Mouse (Mus musculus) spleen, embryonic (tissue): ENCODE measurements around the gene Ptprt.

Source experiments
- CTCF ChIA-PET: fragments of 350-600 bp; sonication (Branson Sonifier 250); formaldehyde crosslinking; loops from one replicate; lab custom pipeline; 2022; lab: Charles Lee

Ptprt gene

DNA sequence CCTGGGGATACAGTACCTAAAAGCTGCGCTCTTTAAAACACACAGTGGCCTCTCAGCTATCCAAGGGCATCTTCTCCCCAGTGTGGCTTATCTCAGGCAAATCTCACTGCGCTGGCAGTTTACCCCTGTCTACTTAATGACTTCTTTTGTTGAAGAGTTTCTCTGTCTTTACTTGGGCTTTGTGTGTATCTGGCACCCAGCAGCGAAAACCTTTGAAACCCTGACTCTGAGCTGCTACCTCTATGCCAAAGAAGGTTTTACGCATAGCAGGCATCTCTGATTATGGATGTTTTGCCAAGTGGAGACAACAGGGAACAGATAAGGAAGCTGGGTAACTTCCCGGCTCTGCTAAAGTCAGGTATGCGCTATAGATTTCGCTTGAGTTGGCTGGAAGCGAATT lies 956.1 kb downstream of the Ptprt start:
- CTCF ChIA-PET: no interaction called here

DNA sequence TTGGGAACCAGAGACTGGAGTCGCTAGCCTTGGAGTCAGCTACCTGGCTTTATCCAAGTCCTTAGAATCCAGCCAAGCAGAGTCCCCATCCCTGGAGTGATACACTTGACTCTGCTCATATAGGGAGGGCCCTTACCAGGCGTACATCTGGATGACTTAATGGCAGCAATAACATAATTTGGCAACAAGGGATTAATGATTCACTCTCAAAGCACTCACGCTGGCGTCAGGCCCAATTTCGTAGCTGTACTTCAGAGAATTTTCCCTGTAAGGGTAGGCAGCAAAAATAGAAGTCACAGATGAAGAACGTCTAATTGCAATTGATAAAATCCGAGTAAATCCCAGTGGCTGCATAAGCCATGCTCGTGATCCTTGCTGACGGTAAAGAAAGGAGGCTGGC lies 956.5 kb downstream of the Ptprt start:
- CTCF ChIA-PET: no interaction called here

DNA sequence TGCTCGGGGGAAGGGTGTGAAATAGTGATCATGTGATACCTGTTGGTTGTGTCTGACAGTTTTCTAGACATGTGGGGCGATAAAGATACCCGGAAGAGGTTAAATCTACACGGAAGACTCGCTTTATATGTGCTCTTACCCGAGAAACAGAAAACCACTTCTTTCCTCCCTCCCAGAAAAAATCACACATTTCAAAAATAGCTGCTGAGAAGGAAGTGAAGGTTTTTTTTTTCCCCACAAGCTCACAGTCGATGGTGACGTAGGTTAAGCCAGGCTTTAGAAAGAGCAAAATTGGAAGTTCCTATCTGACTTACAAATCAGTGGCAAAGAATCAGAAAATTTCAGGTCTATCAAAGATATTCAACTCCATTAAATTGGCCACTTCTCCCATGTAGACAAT lies 965.1 kb downstream of the Ptprt start:
- CTCF ChIA-PET: no interaction called here

DNA sequence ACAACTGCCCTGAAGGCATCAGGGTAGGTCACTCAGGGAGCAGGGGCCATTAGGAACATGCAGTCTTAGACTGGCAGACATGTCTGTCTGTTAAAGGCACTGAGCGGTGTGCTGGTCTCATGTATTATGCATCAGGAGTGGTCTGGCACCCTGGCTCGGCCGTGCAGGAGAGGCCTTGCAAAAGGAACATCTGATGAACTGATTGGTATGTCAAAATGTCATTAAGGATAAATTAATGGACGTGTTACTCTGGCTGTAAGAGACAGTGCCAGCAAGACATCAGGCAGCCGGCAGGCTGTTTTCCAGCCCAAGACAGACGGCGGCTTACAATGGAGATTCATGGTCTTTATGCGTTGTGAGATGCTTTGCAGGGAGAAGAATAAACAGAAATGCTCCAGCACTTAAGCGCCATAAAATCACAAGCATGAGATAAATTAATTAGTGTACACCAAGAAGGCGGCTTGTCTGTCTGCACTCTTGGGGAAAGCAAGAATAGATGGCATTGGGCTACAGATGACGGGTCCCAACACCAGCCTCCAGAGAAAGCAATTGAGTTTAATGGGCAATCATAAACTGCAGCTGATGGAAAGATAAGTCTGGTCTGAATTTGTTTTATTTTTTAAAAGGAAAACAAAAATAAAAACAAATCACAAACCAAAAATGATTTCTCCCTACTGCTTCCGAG lies 992.5 kb downstream of the Ptprt start:
- CTCF ChIA-PET: no interaction called here

DNA sequence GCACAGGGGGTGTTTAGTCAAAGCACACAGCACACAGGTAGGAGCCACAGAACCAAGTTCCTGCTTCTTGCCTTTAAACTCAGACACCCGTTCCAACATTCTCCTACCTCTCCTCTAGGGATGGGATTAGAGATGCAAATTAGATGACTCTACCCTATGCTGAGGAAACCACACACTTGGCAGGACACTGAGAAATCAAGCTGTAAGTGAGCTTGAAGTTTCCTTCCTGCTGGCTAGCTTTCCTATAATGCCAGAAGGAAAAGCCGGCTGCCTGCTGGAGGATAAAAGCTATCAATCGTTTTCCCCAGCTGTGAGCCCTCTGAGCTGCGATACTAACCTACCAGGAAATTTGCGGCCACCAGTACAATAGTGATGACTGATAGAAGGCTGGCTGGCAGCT lies 999.0 kb downstream of the Ptprt start:
- CTCF ChIA-PET: no interaction called here

DNA sequence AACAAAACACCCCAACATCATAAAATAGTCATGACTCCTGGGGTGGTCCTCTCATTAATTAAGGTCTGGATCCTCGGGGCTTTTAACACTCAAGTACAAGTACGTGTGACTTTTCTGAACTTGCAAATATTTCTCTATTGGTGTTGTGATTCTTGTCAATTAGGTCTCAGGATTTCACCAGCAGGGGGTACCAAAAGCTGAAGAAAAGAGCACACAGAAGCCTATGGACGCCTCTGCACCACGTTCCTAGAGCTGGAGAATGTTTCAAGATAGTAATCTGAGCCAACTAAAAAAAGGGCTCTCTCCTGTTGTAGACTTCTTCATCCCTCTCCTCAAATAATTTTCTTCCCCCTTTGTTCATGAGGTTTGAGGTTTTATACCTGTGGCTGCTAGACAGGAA lies 1000.1 kb downstream of the Ptprt start:
- CTCF ChIA-PET: no interaction called here

DNA sequence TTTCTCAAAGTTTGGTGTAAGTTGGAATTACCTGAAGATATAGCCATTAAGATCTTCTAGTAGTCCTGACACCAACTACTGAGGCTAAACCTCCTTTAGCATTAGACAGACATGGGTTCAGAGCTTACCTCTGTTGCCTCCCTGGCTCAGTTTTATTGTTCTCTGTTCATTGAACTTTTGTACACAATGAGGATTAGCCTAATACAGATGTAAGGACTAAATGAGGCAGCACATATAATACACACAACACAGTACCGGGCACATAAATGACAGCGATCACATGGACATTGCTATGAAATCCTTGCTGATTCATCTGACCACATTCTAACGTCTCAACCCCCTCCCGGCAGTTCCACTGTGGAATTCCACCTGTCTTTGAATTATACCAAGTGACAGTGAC lies 1003.9 kb downstream of the Ptprt start:
- CTCF ChIA-PET: no interaction called here

DNA sequence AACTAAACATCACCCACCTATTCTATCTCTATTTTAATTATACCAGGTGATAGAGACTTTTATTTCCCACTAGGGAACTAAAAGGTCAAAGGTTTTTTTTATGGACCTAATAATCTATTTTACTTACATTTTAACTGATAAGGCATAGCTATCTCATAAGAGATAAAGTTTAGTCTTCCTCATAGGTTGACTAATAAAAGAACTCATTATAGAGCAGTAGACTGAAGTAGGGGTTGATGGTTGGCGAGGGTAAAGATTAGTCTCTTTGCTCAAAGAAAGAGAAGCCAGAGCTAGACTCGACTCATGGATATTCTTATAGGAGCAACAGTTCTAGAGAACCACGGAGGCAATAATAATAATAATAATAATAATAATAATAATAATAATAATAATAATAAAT lies 1004.3 kb downstream of the Ptprt start:
- CTCF ChIA-PET: no interaction called here

DNA sequence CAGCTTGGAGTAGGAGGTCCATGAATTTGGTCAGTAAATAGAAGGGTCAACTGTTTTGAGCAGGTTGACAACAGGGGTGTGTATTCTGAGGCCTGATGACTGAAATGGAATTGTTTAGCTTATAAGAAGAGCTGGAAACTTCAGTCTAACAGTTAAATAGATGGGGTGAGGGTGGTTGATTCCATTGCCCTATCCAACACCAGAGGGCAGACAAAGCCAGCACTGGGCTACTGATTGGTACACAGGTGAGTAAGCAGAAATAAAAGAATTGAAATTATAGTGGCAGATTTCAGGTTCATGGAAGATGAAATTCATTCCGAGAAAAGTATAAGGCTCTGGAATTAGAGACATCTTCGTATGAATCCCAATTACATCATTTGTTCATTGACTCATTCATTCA lies 1020.1 kb downstream of the Ptprt start:
- CTCF ChIA-PET: no interaction called here

DNA sequence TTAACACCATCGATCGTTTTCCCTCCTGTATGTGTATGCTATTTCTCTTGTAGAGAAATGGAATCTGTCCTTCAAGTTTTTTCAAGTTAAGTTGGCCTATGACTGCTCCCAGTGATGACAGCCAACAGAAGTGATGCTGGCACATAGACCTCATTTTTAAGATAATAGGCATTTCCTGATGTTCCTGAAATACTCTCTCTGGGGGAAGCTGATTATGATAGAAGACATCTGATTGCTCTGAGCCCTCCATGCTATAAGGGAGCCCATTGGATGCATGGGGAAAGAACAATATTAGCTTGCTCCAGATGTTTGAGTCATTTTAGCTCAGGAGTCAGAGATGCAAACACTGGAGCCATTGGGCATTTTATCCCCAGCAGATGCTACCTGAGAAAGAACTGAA lies 1026.9 kb downstream of the Ptprt start:
- CTCF ChIA-PET: no interaction called here

DNA sequence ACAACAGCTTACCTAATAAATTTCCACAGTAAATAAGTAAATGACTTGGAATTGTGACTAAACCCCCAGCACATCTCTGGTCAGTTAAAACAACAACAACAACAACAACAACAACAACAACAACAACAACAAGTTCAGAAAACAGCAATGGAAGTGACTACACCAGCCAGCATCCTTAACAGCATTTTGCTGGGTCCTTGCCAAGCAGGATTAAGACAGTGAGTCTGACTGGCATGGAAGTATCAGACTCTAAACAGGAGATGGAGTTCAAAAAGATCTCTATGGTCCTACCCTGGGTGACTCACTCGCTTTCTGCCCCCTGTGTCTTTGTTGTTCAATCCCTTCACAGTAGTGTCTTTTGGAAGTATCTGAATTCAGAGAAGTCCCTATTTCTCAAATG lies 1035.1 kb downstream of the Ptprt start:
- CTCF ChIA-PET: no interaction called here

DNA sequence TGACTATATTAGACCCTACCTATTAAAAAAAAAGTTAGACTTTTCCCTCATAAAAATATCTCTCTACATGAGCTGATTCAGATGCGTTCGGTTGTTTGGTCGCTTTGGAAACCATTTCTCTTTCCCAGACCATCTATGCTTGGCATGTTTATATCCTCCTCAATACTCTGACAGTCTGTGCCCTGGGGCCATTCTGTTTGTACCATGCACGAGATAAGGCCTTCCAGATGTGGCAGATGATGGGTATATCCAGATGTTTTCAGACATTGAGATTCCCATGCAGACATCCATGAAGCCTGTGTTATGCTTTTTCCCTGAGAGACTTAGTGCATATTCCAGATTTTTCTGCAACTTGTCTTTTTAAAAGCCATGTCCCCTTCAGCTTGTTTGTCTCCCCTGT lies 1052.5 kb downstream of the Ptprt start:
- CTCF ChIA-PET: no interaction called here

DNA sequence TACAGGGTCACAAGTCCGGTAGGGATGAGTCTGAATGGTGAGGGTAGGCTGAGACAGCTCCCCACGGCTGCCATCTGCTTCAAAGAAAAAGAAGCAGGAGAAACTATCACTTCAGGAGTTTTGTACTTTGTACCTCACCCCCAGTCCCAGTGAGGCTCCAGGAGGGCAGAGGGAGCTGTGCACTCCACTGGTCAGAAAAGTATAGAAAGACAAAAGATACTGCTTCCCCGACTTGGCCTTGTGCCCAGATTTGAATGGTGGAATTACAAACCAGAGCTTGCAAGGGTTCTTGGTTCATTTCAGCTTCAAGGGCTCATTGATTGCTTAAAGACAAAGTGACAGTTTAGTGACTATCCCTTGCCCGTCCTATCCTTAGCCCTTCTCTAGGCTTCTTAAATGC lies 1053.6 kb downstream of the Ptprt start:
- CTCF ChIA-PET: no interaction called here

DNA sequence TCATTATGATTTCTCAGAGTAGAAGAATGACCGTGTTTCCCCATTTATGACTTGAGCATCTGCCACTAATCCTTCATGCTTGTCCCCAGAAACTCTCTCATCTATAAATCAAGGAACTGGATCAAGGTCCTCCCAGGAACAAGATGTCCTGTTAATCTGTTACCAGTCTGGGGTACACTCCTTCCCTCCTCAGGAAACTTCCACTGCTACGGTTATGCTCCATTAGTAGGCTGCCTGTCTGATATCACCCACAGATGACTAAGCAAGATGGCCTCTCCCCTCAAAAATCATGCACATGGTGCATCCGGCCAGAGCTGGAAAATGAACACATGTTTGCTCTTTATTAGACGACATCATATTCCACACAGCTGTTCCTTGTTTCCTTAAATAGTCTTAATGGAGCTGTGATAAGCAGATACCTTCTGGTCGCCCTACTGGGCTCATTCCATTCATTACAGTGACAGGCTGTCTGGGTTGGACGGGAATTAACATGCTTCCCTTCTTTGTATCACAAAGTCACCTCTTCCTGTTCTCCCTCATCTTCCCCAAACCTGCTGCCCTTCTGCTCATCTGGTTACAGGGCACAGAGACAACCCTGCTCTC lies 1060.6 kb downstream of the Ptprt start:
- CTCF ChIA-PET: no interaction called here

DNA sequence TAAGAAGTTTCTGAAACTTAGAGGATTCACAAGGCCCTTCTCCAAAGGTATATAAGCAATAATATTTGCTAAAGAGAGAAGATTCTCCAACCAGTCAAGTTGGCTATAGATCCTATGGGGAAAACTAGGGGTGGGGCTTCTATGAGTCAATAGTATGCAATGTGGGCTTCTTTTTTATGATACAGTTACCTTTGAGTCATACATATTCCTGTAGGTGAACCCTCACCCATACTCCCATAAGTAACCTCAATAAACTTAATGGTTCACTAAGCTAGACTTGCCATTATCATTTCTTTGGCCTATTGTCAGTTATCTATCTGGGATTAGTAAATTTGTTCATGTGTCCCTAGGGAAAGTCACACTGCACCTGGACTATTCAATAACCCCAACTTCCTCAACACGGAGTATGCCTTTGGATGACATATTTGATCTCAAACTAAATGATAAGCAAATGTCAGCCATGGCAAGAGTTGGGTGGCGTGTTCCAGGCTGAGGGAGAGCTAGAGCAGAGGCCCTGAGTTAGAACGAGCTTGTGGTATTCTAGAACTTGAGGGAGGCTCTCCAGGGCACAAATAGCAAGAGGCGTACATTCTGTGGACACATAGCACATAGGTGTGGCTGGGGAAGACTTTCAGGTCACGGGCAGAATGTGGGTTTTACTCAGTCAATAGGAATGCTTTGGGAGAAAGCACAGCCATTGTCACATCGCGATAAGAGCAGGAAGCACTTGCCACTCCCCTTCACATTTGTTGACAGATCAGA lies 1067.4 kb downstream of the Ptprt start:
- CTCF ChIA-PET: no interaction called here

DNA sequence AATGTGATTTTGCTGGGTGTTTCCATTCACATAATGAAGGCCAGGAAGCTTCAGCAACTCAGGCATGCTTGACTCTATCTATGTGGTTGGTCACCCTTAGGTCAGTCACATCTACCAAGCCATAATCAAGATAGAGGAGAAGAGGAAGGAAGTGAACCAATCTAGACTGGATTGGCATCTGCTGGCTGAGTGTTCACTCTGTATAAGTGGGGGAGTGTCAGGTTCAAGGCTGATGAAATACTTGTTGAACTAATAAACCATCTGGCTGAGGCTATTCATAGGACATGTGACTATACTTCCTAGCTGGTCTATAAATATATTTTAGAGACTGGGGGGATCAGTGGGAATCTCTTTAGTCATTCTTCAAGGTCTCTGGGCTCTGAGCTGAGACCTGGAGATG lies 1086.5 kb downstream of the Ptprt start:
- CTCF ChIA-PET: no interaction called here

DNA sequence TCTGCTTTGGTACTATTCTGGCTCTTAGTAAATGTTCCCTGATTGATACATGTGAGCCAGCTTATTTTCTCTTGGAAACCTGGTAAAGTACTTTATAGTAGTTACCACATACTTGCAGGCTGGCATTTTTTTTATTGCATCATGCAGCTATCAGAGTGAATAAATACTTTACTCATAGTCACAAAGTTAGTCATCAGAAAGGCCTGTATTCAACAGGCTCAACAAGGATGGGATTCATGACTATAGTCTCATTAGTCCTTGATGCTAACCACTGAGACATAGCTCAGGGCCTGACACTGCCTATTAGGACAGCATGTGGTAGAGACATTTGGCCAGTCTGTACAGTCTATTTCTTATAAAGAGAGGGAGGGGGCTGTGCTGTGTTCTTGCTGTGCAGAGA lies 1088.7 kb downstream of the Ptprt start:
- CTCF ChIA-PET: interaction anchor here (0.6 kb wide), 1 partner anchor 1082 kb away, joined by 6 read pairs; no protein-coding TSS in a partner anchor

DNA sequence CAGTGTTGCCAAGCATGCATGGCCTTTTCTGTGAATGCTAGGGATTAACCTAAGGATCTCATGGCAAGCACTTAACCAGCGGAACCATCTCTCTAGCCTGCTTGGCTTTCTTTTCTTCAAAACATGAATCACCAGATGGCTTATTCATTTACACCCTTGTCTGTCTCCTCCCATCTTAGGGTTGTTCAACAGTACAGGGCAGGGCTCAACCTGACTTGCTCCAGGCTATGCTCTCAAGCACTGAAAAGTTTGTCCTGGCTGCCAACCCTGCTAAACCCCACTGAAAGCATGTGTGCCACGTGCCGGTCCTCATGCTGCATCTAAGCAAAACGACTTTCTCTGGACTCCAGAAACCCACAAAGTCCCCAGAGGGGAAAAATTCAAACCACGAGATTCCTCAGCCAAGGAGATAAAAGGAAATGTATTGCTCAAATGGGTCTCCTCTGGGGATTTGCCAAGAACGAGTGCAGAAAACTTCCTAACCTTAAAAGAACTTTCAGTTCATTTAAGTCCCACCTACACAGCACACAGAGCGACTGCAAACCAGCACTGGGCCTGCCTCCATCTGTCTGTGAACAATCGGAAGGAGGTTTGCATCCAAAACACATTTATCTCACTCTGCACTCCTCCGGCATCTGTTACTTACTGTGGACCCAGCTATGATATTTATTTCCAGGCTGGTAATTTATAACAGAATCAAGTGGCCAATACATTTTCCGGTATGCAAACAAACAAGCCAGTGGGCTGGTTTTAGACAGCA lies 1090.5 kb downstream of the Ptprt start:
- CTCF ChIA-PET: no interaction called here

DNA sequence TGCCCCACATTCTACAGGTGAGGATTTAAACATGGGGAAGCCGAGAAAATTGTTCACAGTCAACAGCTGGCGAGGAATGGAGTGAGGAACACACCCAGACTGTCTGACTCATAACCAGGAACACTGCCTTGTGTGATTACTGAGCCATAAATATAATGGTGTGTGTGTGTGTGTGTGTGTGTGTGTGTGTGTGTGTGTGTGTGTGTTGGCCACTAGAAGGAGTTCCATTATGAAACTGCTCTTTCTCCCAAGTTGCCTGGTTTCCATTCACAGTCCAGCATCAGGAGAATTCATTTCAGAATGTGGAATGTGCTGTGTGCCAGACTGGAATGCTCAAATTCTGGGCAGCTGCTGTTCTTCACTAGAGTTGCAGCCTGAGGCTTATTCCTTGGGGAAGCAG lies 1099.4 kb downstream of the Ptprt start:
- CTCF ChIA-PET: no interaction called here

DNA sequence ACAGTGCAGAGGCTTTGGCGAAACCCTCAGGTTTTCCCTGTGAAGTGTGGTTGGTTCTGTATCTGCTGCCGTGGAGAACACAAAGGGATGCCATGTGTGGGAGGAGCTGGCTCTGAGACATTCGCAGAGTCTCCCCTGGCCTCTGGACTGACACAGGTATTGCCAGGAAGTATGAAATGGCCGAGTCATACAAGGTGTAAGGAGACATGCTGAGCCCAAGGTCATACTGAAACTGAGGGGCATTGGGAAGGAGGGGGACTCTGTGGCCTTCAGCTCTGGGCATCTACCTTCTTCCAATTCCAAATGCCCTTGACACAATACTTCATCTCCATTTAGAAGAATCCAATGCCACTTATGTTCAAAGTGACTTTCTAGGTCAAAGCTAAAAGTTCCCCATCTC lies 1103.1 kb downstream of the Ptprt start:
- CTCF ChIA-PET: no interaction called here

DNA sequence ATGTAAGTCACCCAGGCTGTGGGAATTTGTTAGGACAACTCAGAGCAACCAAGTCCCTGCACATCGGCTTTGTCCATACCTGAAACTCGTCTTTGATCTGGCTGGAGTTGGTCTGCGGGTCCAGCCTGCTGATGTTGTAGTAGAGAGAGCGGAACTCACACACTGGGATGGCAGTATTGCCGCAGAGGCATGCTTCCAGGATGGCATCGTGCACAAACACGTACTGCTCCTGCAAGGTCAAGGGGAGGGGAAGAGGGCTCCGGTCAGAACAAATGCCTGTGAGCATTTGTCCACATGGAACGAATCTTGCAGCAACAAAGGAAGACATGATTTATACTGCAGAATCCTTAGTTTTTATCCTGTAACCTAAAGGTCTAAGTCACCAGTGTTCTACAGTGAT lies 1107.3 kb downstream of the Ptprt start:
- CTCF ChIA-PET: no interaction called here

DNA sequence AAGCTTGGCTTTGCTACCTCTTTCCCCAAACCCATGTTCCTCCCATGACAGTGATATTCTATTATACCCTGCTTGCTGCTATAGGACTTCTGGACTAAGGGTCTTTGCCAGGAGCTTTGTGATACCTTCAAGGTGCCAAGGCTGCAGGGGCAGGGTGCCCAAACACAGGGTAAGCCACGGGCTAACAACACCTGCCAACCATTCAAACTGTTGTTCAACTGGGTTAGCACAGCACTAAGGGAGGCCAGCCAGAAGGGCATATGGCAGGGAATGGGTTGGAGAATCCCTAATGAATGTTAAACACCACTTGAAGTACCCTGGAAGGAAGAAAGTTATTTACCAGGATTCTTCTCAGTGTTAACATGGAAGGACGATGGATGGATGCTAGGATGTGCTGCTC lies 1108.9 kb downstream of the Ptprt start:
- CTCF ChIA-PET: no interaction called here
